Mouse (Mus musculus) Muller cell, postnatal 12 days (primary cell): ENCODE measurements at regions not wholly inside any gene's neighbourhood (a gene's known extent, or its start where the extent isn't known, plus 50 kb on each side); places are given as distances from the start of the nearest gene placed in this dataset.
"Not testable (repeated sequence)": the region's sequence is repeated elsewhere in the genome, so short reads cannot be mapped to it uniquely, and the experiment has no call there.

Experiments used
- DNase-seq: peaks from one replicate; pipeline ENCODE4 v3.0.0-alpha.2; 2015; ENCODE audit errors: inconsistent ontology term

DNA sequence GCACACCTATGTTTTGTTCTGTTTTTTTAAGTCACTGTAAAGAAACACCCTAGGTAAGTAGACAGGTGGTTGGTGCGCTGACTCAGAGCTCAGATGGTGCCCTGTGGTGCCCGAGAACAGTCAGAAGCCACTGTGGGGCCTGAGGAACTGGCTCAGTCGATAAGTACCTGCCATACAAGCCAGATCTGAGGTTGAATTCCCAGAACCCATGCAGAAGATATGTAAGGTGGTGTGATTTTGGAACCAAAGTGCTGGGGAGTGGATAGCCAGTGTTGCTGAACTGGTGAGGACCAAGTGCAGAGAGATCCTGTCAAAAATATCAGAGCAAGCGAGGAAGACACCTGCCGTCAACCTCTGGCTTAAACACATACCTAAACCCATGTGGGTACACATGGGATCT lies 65.4 kb downstream of the Chst1 start:
- no peak for DNase-seq

- DNase-seq = no peak
Observed at GRCm38 (mm10) chr2:92667192-92667591, 67.7 kb downstream of the Chst1 start.

- no peak for DNase-seq
Observed at GRCm38 (mm10) chr2:92667756-92668155, 68.2 kb downstream of the Chst1 start.

DNA sequence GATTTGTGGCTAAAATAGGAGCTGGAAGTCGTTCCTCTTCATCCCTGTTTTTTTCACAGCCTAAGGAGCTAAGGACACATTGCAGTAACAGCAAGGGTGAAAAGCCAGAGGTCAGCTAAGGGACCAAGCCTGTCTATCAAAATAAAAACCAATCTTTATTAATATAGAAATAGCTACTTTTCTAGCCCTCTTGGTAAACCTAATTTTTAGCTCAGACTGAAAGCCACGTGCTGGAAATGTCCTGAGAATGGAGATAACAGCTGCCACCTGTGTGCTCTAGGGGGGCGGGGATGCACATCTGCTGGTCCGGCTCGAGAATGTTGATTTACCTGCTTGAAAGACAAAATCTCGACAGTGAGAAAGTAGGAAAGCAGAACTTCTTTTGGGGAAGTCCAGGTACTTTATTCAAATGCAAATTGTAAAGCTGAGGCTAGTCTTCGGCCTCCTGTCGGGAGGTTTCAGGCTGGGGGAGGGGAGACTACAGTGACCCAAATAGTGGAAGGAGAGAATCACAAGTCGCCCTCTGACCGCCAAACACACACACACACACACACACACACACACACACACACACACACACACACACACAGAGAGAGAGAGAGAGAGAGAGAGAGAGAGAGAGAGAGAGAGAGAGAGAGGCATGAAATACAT lies 70.0 kb downstream of the Chst1 start:
- not testable (repeated sequence) for DNase-seq

DNA sequence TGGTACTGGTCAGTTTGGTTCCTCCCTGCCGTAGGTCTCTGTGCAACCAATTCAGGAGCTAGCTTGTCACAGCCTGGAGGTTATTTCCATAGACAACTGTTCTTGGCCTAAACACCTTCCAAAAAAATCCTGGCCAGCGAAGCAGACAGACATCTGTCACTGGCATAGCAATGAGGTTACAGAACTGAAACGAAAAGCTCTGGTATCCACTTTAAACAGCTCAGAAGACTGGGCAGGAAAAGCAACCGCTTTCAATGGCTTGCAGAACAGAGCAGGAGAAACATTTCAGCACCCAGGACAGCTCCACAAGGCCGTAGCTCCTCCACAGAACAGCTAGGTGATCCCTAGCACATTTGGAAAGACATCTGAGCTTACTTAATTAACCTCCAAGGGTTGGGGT lies 72.1 kb downstream of the Chst1 start:
- peak; percentile 49 for DNase-seq

GRCm38 (mm10) chr2:92672106-92672505 lies 72.6 kb downstream of the Chst1 start:
- DNase-seq = no peak

DNA sequence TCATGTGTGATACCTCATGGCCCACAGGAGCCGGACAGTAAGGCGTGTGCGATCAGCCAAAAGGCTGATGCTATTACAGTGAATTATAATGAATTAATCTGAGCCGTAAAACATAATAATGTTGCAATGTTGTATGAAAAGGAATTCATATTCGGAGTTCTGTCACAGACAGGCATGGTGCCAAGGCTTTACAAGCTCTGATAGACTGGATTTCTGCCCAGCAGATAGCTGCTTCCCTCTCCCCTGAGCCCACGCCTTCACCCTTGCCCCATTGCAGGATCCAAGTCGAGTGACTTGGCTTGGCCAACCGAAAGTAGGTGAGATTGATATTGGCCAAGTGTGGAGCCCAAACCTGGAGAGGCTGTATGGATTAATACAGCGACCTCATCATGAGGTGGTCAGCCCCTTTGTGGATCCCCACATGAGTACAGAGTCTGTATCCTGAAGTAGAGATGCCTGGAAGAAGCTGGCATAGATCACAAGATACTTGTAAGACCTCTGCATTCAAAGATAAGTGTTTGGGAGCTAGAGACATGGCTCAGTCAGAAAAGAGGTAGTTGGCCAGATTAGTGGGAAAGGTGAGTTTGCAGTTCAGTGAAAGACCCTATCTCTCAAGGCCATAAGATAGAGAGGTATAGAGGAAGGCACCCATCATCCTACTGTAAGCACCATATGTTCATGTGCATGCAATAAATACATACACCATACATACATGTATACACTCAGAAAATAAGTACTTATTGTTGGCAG lies 73.7 kb downstream of the Chst1 start:
- DNase-seq = no peak

DNA sequence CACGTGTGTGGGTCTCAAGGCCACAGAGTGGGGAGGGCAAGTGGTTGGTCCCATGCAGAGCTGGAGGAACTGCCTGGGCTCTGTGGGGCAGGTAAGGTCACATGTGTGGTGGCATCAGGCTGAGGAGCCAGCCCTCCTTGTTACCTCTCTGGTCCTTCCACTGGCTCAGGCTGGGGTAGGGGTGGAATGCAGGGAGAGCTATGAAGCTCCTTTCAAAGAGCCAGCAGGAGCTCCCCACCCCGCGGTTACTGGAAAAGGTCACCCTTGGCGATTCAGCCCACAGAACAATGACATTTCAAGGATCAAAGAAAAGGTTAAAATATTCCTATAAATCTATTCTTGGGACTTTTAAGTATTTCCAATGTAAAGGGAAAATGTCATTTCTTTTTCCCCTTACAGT lies 74.4 kb downstream of the Chst1 start:
- DNase-seq = no peak

DNA sequence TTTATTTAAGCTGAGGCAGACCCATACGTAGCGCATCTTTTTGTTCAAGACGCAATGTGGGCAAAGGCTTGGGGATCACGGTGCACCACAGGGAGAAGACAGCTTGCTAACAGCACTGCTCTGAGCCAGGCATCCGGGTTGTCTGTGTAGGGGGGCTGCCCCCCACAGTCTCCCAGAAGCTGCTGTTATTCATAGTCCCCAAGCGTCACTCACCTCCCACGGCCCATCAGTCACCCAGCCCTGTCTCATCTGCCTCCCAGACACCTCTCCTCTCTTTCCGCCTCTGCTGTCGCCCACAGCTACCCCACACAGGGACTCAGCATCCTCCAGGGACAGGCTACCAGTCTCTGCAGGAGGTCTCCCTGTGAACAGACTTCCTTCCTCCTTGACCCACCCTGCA lies 75.7 kb downstream of the Chst1 start:
- DNase-seq = no peak

DNA sequence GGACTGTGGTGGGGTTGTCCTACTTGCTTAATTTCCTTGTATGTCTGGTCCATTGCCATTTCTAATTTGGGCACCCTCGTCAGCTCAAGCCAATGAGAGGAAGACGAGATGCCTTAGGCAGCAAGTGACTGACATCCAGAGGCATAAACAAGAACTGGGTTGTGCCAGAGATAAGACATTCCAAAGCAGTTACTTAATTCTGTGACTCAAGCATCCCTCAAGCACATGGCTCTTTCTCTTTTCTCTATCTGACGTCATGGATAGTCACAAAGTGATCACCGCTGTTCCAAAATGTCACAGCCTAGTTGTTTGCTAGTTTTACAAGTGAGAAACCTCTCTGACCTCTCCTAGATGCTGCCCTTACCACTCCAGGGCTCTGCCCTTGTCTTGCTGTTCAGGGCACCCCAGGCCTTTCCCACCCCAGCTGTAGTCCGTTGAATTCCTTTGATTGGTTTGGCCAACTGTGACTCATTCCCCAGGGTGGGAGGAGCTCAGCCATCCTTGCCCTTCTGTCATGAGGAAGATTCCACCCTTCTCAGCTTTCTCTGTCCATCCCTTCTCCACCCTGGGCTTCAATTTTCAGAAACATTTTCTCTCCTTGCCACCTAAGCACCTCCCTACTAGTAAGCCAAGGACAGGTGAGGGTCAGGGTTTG lies 78.9 kb downstream of the Chst1 start:
- DNase-seq = peak; percentile 17

DNA sequence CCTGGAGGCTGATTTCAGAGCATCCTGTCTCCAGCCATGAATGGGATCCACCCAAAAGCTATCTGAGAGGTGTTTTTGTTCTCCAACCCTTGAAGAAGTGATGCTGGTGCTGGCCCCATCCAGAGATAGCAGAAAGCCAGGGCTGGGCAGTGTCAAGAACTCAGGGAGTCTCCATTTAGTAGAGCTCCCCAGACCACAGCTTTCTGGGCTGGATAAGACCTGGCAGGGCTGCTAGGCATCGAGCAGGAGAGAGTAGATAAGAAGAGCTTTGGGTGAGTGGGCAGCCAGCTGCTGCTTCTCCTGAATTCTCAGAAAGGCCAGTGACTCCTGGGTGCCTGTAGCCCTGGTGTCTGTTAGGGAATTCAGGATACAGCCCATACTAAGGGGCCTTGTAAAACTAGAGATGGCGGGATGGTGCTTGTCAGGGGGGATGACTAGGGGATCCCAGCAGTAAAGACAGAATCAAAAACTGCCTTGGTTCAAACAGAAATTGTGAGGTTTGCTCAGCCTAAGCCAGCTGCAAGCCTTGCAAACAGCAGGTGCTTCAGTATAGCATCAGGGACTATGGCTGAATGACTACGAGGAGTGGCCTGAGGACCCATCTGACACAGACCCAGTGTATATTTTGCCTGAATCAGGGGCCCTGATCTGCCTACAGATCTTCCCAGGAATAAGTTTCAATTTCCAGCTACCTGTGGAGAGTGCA lies 79.6 kb downstream of the Chst1 start:
- DNase-seq = no peak

DNA sequence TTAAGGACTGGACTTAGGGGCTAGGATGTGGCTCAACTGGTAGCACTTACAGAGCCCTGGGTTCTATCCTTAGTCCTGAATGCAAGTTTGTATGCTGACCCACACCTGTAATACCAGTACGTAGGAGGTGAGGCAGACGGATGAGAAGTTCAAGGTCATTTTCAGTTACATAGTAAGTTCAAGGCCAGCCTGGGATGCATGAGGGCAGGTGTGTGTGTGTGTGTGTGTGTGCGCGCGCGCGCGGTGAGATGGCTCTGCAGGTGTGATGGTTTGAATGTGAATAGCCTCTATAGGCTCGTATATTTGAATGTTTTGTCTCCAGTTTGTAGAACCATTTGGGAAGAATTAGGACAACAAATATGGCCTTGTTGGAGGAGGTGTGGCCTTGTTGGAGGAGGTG lies 82.7 kb downstream of the Chst1 start:
- DNase-seq = no peak

- DNase-seq = no peak
Observed at GRCm38 (mm10) chr2:92687702-92688101, 88.2 kb downstream of the Chst1 start.

DNA sequence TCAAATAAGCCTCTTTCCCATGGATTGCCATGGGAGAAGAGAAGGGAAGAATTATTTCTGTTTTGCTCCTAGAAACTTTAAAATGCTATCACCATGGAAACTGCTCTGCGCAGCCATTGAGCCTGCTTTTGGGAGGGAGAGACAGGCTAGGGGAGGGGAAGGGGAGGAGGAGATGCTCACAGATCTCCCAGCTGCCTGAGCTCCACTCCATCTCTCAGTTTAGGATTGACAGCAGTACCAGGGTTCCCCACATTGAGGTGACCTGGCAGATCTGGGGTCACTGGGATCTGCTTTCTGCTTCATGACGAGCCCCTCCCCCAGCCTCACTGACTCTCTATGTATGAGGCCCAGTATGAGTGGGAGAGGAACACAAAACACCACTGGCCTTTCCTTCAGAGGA lies 89.7 kb downstream of the Chst1 start:
- no peak for DNase-seq

- DNase-seq = no peak
Observed at GRCm38 (mm10) chr2:92690304-92690703, 90.8 kb downstream of the Chst1 start.

- no peak for DNase-seq
Observed at GRCm38 (mm10) chr2:92691438-92691837, 91.9 kb downstream of the Chst1 start.

GRCm38 (mm10) chr2:92692623-92693022 lies 93.1 kb downstream of the Chst1 start:
- no peak for DNase-seq

- DNase-seq = no peak
Observed at GRCm38 (mm10) chr2:92693024-92693423, 93.5 kb downstream of the Chst1 start.

- DNase-seq = no peak
Observed at GRCm38 (mm10) chr2:92694797-92695196, 95.3 kb downstream of the Chst1 start.

GRCm38 (mm10) chr2:92695869-92696268 lies 96.4 kb downstream of the Chst1 start:
- no peak for DNase-seq

DNA sequence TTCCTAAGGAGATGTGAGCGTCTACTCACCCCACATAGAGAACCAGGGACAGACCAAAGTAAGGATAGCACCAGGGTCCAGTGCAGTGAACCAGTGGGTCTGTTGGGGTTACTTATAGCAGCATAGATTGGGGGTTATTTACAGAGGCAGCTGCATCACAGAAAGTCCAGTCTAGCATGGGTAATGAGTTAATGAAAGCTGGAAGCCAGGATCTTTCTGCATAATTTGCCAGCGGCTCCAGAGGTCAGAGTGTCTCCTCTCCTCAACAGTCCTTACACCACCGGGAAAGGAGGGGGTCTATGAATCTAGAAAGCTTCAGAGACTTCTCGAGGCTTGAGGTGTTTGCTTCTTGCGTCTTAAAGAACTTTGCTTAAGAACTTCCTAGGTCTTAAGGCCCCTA lies 98.2 kb downstream of the Chst1 start:
- DNase-seq = no peak

- DNase-seq = no peak
Observed at GRCm38 (mm10) chr2:92699360-92699759, 99.9 kb downstream of the Chst1 start.
